Mouse (Mus musculus): ENCODE results near the gene Ptprf. TPM values are rescaled to one million over a fixed set of nuclear protein-coding genes. Genes with fewer than 3 reads are reported as not detected.

The Ptprf gene
- polyA plus RNA-seq, 2 experiments: 71.9 to 85.0 TPM

DNA sequence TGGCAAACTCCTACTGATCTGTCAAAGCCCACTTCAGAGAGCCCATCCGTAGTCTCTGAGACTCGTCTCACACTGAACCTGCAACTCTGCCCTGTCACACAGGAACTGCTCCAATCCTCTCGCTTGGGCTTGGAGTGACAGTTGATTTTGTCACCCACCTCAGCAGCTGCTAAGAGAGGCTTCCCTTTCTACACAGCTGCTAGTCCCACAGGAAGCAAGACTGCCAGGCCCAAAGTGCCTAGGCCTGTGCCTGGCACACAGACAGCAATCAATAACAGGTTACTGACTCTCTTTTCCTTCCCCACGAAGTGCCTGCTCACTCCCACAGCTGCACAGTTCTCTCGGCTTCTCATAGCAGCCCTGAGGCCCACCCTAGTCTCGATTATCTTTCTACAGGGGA is 2.7 kb downstream of the Ptprf start:
- no peak for TF ChIP-seq POLR2A (IDR thresholded peaks at IDR 0.05; ENCODE audit: borderline replicate concordance, extremely low read depth, insufficient read depth, insufficient read length)
- peaks cover 20% of the 10 kb centered on the region for H3K4me1 ChIP-seq (ENCODE audit: control insufficient read depth, insufficient read depth, low read length)
- peaks cover 26% of the 10 kb centered on the region for H3K36me3 ChIP-seq (ENCODE audit: control insufficient read depth, insufficient read depth, low read length)
- DNase-seq (ENCODE audit: low spot score) (no peak), ATAC-seq (ENCODE audit: low FRiP score, low read depth) (no peak)
- 69% methylated on average over 6 of the region's 6 CpGs for WGBS
- 0 out of 2 replicates have a peak overlapping the region, but pooled peaks have one; percentile 73 for H3K4me2 ChIP-seq (replicated peaks; ENCODE audit: low read depth, low read length, severe bottlenecking)
- H3K27ac ChIP-seq (replicated peaks; ENCODE audit: low read depth, low read length): no peak overlapping the region
- peak overlapping the region; percentile 86; the same call in 1 of the 2 replicates for H3K4me3 ChIP-seq (replicated peaks; ENCODE audit: low read length)
- peak overlapping the region; percentile 13; the same call in 1 of the 2 replicates for H3K9ac ChIP-seq (ENCODE audit: low read depth, low read length, severe bottlenecking)
- no peaks in the 10 kb centered on the region for H3K9me3 ChIP-seq (ENCODE audit: control insufficient read depth, low read length)
- H3K27me3 ChIP-seq (ENCODE audit: control insufficient read depth, insufficient read depth, low read length): no peaks in the 10 kb centered on the region

DNA sequence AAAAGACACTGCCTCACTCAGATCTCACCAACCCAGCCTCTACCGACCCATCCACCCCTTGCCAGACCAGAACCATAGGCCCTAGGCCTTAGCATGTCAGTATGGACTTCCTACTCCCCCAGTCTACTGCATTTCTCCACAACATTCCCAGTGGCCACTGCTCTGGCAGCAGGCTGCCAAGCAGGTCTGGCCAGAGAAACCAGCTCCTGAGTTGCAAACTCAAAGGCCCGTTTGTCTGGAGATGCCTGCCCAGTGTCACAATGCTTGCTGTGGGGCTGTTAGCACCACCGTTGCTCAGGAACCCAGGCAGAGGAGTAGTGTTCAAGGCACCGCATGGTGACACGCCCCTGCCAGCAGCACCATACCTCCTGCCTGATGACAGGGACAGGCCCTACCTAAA is 5.0 kb downstream of the Ptprf start:
- no peak overlapping the region for H3K4me3 ChIP-seq (replicated peaks; ENCODE audit: low read length)
- H3K9ac ChIP-seq (ENCODE audit: low read depth, low read length, severe bottlenecking): no peak overlapping the region
- H3K27ac ChIP-seq (replicated peaks; ENCODE audit: low read depth, low read length): no peak overlapping the region
- TF ChIP-seq POLR2A (IDR thresholded peaks at IDR 0.05; ENCODE audit: borderline replicate concordance, extremely low read depth, insufficient read depth, insufficient read length): no peak
- H3K9me3 ChIP-seq (ENCODE audit: control insufficient read depth, low read length): no peaks in the 10 kb centered on the region
- DNase-seq (ENCODE audit: low spot score) (no peak), ATAC-seq (ENCODE audit: low FRiP score, low read depth) (no peak)
- no peaks in the 10 kb centered on the region for H3K27me3 ChIP-seq (ENCODE audit: control insufficient read depth, insufficient read depth, low read length)
- H3K4me1 ChIP-seq (ENCODE audit: control insufficient read depth, insufficient read depth, low read length): peaks cover 15% of the 10 kb centered on the region
- WGBS: 83% methylated on average over 5 of the region's 5 CpGs
- peaks cover 37% of the 10 kb centered on the region for H3K36me3 ChIP-seq (ENCODE audit: control insufficient read depth, insufficient read depth, low read length)
- H3K4me2 ChIP-seq (replicated peaks; ENCODE audit: low read depth, low read length, severe bottlenecking): no peak overlapping the region

DNA sequence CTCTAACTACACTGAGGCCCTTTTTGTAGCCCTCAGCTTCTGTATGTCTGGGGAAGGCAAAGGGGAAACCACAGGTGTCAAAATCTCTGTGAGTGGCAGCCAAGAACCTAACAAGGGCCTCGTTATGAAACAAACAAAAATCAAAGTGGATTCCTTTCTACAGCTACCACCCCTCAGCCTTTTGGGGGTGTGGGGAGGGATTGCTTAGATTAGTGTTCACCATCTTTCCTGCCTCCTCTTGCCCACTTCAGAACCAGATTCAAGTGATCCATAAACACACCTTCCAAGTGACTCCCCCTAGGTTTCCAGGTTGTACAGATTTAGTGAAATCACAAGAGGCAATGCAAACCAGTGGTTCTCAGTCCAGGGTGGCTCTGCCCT is 9.0 kb downstream of the Ptprf start:
- 31% methylated on average over 1 of the region's 1 CpGs for WGBS
- H3K4me2 ChIP-seq (replicated peaks; ENCODE audit: low read depth, low read length, severe bottlenecking): no peak overlapping the region
- DNase-seq (ENCODE audit: low spot score): no peak
- no peak overlapping the region for H3K9ac ChIP-seq (ENCODE audit: low read depth, low read length, severe bottlenecking)
- H3K4me1 ChIP-seq (ENCODE audit: control insufficient read depth, insufficient read depth, low read length): no peaks in the 10 kb centered on the region; the same call in 1 of the 2 replicates
- no peaks in the 10 kb centered on the region for H3K9me3 ChIP-seq (ENCODE audit: control insufficient read depth, low read length)
- no peak overlapping the region for H3K4me3 ChIP-seq (replicated peaks; ENCODE audit: low read length)
- peaks cover 49% of the 10 kb centered on the region for H3K36me3 ChIP-seq (ENCODE audit: control insufficient read depth, insufficient read depth, low read length)
- no peaks in the 10 kb centered on the region for H3K27me3 ChIP-seq (ENCODE audit: control insufficient read depth, insufficient read depth, low read length)
- no peak for TF ChIP-seq POLR2A (IDR thresholded peaks at IDR 0.05; ENCODE audit: borderline replicate concordance, extremely low read depth, insufficient read depth, insufficient read length)
- H3K27ac ChIP-seq (replicated peaks; ENCODE audit: low read depth, low read length): no peak overlapping the region
- ATAC-seq (ENCODE audit: low FRiP score, low read depth): no peak

DNA sequence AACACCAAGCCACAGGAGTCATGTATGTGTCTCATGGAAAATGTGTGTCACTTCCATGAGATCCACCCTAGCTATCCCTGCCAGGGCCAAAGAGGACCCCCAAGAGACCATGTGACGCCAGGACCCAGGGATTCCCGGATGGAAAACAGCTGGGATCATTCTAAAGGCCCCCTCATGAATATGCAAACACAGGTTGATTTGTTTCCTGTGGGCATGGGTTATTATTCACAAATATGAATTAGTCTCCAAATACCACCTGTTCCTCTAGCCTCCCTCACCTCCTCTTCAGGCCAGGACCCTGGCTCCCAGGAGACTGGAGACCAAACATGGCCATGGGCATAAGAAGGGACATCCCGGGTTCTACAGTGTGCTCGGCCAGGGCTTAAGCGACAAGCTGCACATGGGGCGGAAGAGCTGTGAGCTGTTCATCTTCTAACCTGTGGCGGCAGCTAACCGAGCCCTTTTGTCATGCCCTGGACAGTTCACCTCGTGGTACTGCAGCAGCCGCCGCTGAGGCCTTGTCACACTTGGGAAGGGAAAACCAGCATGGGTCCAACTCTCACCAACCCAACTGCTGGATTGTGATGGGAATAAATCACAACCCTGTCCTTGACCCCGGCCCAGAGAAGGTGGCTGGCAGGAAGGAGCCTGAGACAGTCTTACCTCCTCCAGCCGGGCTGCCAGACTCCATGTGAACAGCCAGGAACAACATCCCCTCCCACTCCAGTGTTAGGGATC is 9.6 kb downstream of the Ptprf start:
- WGBS: 69% methylated on average over 13 of the region's 13 CpGs
- H3K27ac ChIP-seq (replicated peaks; ENCODE audit: low read depth, low read length): no peak overlapping the region
- H3K4me3 ChIP-seq (replicated peaks; ENCODE audit: low read length): no peak overlapping the region
- H3K36me3 ChIP-seq (ENCODE audit: control insufficient read depth, insufficient read depth, low read length): peaks cover 49% of the 10 kb centered on the region
- no peaks in the 10 kb centered on the region for H3K9me3 ChIP-seq (ENCODE audit: control insufficient read depth, low read length)
- H3K9ac ChIP-seq (ENCODE audit: low read depth, low read length, severe bottlenecking): no peak overlapping the region
- no peaks in the 10 kb centered on the region for H3K27me3 ChIP-seq (ENCODE audit: control insufficient read depth, insufficient read depth, low read length)
- ATAC-seq (ENCODE audit: low FRiP score, low read depth) (no peak), DNase-seq (ENCODE audit: low spot score) (no peak)
- no peak overlapping the region for H3K4me2 ChIP-seq (replicated peaks; ENCODE audit: low read depth, low read length, severe bottlenecking)
- H3K4me1 ChIP-seq (ENCODE audit: control insufficient read depth, insufficient read depth, low read length): peaks cover 4% of the 10 kb centered on the region
- no peak for TF ChIP-seq POLR2A (IDR thresholded peaks at IDR 0.05; ENCODE audit: borderline replicate concordance, extremely low read depth, insufficient read depth, insufficient read length)

DNA sequence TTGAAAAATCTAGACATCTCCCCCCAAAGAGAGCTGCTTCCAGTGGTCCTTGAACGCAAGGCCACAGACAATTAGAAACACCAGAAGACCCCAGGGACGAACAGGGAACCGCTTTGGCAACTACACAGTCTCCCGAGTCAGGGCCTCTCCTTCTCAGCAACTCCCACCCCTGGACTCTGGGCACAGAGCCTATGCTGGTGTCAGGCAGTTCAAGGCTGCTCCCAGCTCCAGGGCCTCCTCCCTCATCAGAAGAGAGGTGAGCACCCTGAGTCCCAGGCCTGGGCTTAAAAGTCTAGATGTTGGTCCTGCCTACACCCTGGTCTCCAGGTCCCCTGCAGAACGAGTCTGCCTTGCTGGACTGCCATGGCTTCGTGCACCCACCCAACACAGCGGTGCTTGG is 10.7 kb downstream of the Ptprf start:
- Histone ChIP-seq H3K4me3 (replicated peaks; ENCODE audit: low read length) (no peak overlapping the region), H3K27ac (replicated peaks; ENCODE audit: low read depth, low read length) (no peak overlapping the region), H3K9me3 (ENCODE audit: control insufficient read depth, low read length) (no peaks in the 10 kb centered on the region), H3K4me2 (replicated peaks; ENCODE audit: low read depth, low read length, severe bottlenecking) (no peak overlapping the region), H3K9ac (ENCODE audit: low read depth, low read length, severe bottlenecking) (no peak overlapping the region), H3K27me3 (ENCODE audit: control insufficient read depth, insufficient read depth, low read length) (no peaks in the 10 kb centered on the region), H3K4me1 (ENCODE audit: control insufficient read depth, insufficient read depth, low read length) (peaks cover 6% of the 10 kb centered on the region), H3K36me3 (ENCODE audit: control insufficient read depth, insufficient read depth, low read length) (peaks cover 59% of the 10 kb centered on the region)
- WGBS: 79% methylated on average over 7 of the region's 7 CpGs
- TF ChIP-seq POLR2A (IDR thresholded peaks at IDR 0.05; ENCODE audit: borderline replicate concordance, extremely low read depth, insufficient read depth, insufficient read length): no peak
- DNase-seq (ENCODE audit: low spot score) (no peak), ATAC-seq (ENCODE audit: low FRiP score, low read depth) (no peak)
